Comparison of ENCODE assay signal across 8 mouse cellular contexts in the genomic region with DNA sequence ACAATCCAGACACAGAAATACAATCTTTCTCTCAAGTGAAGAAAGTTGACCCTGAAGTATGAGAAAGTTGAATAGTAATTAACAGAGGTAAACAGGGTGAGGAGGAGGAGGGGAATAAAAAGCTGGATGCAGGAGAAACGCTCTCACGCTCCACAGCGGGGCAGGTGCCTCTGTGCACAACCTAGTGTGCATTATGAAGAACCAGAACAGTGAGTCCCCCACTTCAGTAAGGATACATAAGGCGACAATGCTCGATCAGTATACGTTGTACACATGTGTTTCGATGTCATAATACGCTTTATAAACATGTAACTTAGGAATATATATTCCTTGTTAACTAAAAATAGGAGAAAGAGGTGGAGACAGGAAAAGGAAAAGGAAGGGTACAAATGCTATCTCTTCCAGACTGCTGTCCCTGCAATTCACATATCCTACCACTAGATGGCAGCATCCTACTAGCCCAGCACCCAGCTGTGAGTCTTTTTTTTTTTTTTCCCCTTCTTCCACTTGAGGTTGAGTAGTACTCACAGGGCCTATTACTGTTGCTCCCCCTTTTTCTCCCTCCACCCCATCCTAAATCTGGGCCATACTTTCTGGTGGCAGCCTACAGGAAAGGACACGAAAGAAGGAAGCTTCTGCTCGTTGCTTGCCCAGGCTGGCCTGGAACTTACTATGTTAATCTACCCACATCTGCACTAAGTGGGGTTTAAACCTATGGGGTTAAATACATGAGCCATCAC. TPM values are rescaled to one million over a fixed set of nuclear protein-coding genes. Genes with fewer than 3 reads are reported as not detected.
DNase-seq lines count a peak whose midpoint lies in the region; ATAC-seq and TF ChIP-seq lines count a peak whose summit lies in the region.

No protein-coding gene starts in this region.

- DNase-seq in left cerebral cortex, adult 2 months (ENCODE audit: extremely low spot score in 1 of 2, low spot score in 2 of 2), result peak; percentile 46 to 52
- DNase-seq in left cerebral cortex, postnatal 10 days (ENCODE audit: extremely low spot score in 1 of 2, low spot score in 2 of 2), result no peak
- peak; percentile 74 for DNase-seq in ZHBTc4 (ENCODE audit: low read depth, low spot score)
- DNase-seq in forebrain, embryonic 11.5 days (ENCODE audit: low spot score), result peak; percentile 70
- DNase-seq in hindbrain, embryonic 11.5 days (ENCODE audit: low spot score), result peak; percentile 69
- DNase-seq in layer of hippocampus, postnatal 14 days (ENCODE audit: low spot score in 2 of 2), result peak; percentile 28 to 56
- peak; percentile 65 for DNase-seq in thymus, postnatal 0 days (ENCODE audit: low spot score)

- no peak overlapping the region for H3K4me3 ChIP-seq in left cerebral cortex, adult 2 months
- H3K4me3 ChIP-seq in forebrain, embryonic 11.5 days (ENCODE audit: low read depth, low read length), result no peak overlapping the region
- H3K4me3 ChIP-seq in hindbrain, embryonic 11.5 days (ENCODE audit: low read depth, low read length), result no peak overlapping the region
- H3K4me3 ChIP-seq in midbrain, embryonic 15.5 days, result no peak overlapping the region

- H3K36me3 ChIP-seq in forebrain, embryonic 11.5 days (ENCODE audit: control insufficient read depth, insufficient read depth, low read length), result no peaks in the 10 kb centered on the region; the same call in 1 of the 2 replicates
- H3K36me3 ChIP-seq in hindbrain, embryonic 11.5 days (ENCODE audit: control insufficient read depth, insufficient read depth, low read length), result 0 out of 2 replicates have a peak, but pooled peaks cover 1% of the 10 kb centered on the region
- H3K36me3 ChIP-seq in midbrain, embryonic 15.5 days (replicated peaks), result 0 out of 2 replicates have a peak, but pooled peaks cover 6% of the 10 kb centered on the region

- H3K9ac ChIP-seq in forebrain, embryonic 11.5 days (ENCODE audit: low read length), result no peak overlapping the region
- no peak overlapping the region for H3K9ac ChIP-seq in hindbrain, embryonic 11.5 days (ENCODE audit: low read depth, low read length)
- no peak overlapping the region for H3K9ac ChIP-seq in midbrain, embryonic 15.5 days

- peak; percentile 53; the same call in 1 of the 2 replicates for ATAC-seq in forebrain, embryonic 11.5 days (replicated peaks; ENCODE audit: low FRiP score)
- ATAC-seq in hindbrain, embryonic 11.5 days (ENCODE audit: low FRiP score), result 0 out of 2 replicates have a peak, but pooled peaks have one; percentile 64
- ATAC-seq in midbrain, embryonic 15.5 days (replicated peaks), result 0 out of 2 replicates have a peak, but pooled peaks have one; percentile 17

- no peaks in the 10 kb centered on the region for H3K9me3 ChIP-seq in forebrain, embryonic 11.5 days (ENCODE audit: control insufficient read depth, low read length)
- no peaks in the 10 kb centered on the region for H3K9me3 ChIP-seq in hindbrain, embryonic 11.5 days (ENCODE audit: control insufficient read depth, low read length)
- H3K9me3 ChIP-seq in midbrain, embryonic 15.5 days, result no peaks in the 10 kb centered on the region

- TF ChIP-seq CTCF in left cerebral cortex, adult 2 months (IDR thresholded peaks at IDR 0.05), result no peak; the same call in none of the 2 replicates

- H3K4me1 ChIP-seq in forebrain, embryonic 11.5 days (replicated peaks; ENCODE audit: control insufficient read depth, insufficient read depth, low read length), result no peaks in the 10 kb centered on the region
- H3K4me1 ChIP-seq in hindbrain, embryonic 11.5 days (replicated peaks; ENCODE audit: control insufficient read depth, insufficient read depth, low read length), result no peaks in the 10 kb centered on the region
- no peaks in the 10 kb centered on the region for H3K4me1 ChIP-seq in midbrain, embryonic 15.5 days

- 82% methylated on average over 10 of the region's 10 CpGs for WGBS in forebrain, embryonic 11.5 days
- WGBS in hindbrain, embryonic 11.5 days, result 85% methylated on average over 10 of the region's 10 CpGs
- 80% methylated on average over 10 of the region's 10 CpGs for WGBS in midbrain, embryonic 15.5 days

- H3K27ac ChIP-seq in left cerebral cortex, adult 2 months, result no peak overlapping the region
- H3K27ac ChIP-seq in forebrain, embryonic 11.5 days (ENCODE audit: low read depth, low read length), result no peak overlapping the region
- no peak overlapping the region for H3K27ac ChIP-seq in hindbrain, embryonic 11.5 days (ENCODE audit: low read depth, low read length)
- H3K27ac ChIP-seq in midbrain, embryonic 15.5 days, result no peak overlapping the region

- intact Hi-C loops in left cerebral cortex, adult 2 months (cut with DNase I), result loop anchor here (2.0 kb wide), 2 partner anchors 177 to 185 kb away; a partner anchor contains a TSS
- intact Hi-C loops in left cerebral cortex, postnatal 10 days (cut with DNase I), result loop anchor here (10.0 kb wide), 1 partner anchor 175 kb away; no protein-coding TSS in a partner anchor

- H3K4me2 ChIP-seq in forebrain, embryonic 11.5 days (ENCODE audit: low read depth, low read length, severe bottlenecking), result no peak overlapping the region
- H3K4me2 ChIP-seq in hindbrain, embryonic 11.5 days (replicated peaks; ENCODE audit: low read depth, low read length), result no peak overlapping the region
- H3K4me2 ChIP-seq in midbrain, embryonic 15.5 days, result no peak overlapping the region

- no peaks in the 10 kb centered on the region for H3K27me3 ChIP-seq in forebrain, embryonic 11.5 days (ENCODE audit: control insufficient read depth, insufficient read depth, low read length)
- no peaks in the 10 kb centered on the region for H3K27me3 ChIP-seq in hindbrain, embryonic 11.5 days (ENCODE audit: control insufficient read depth, insufficient read depth, low read length)
- no peaks in the 10 kb centered on the region for H3K27me3 ChIP-seq in midbrain, embryonic 15.5 days (replicated peaks)

RNA-seq across cellular contexts. Expression of a gene that starts 47.7 kb away (rescaled TPM):
- total RNA-seq in left cerebral cortex, adult 2 months (2021), result 10 to 100 TPM; 17.4 to 19.0 TPM
- 10 to 100 TPM; 15.3 to 18.0 TPM for total RNA-seq in left cerebral cortex, postnatal 10 days (2021)
- polyA plus RNA-seq in forebrain, embryonic 11.5 days (2014; fragmentation: Nextera tagmentation; extraction: Ambion mirVana), result 16.1 and 16.3 TPM in 2 replicates
- polyA plus RNA-seq in hindbrain, embryonic 11.5 days (2014; fragmentation: Nextera tagmentation; extraction: Ambion mirVana), result 11.4 and 11.5 TPM in 2 replicates
- total RNA-seq in layer of hippocampus, postnatal 14 days (2021), result 10 to 100 TPM; 17.9 to 18.3 TPM
- 2.9 and 3.8 TPM in 2 replicates for polyA plus RNA-seq in midbrain, embryonic 15.5 days (2015; fragmentation: Nextera tagmentation; extraction: Ambion mirVana)
- polyA plus RNA-seq in thymus, postnatal 0 days (2015; fragmentation: Nextera tagmentation; extraction: Ambion mirVana), result 15.7 and 17.6 TPM in 2 replicates

Comparison
In these comparisons a context has a peak if more than half of its experiments do, and no peak if none do; other contexts are left out.
1. DNase-seq: peak in left cerebral cortex, adult 2 months (2 of 2), ZHBTc4 (single experiment), forebrain, embryonic 11.5 days (single experiment), hindbrain, embryonic 11.5 days (single experiment), layer of hippocampus, postnatal 14 days (2 of 2) and thymus, postnatal 0 days (single experiment); none in left cerebral cortex, postnatal 10 days (0 of 2).
2. Peak in every context shown above with its lines, with median percentiles within 50 percentile points of each other: ATAC-seq.